Mouse (Mus musculus): ENCODE data around the gene Dnajb1. TPM values are rescaled to one million over a fixed set of nuclear protein-coding genes. Genes with fewer than 3 reads are reported as not detected.
"Not testable (repeated sequence)": the region's sequence is repeated elsewhere in the genome, so short reads cannot be mapped to it uniquely, and the experiment has no call there.

Gene Dnajb1
- 10 to 100 TPM; 36.3 to 53.7 (median 41.0) TPM for polyA plus RNA-seq (2017; shearing (Covaris generic))

DNA sequence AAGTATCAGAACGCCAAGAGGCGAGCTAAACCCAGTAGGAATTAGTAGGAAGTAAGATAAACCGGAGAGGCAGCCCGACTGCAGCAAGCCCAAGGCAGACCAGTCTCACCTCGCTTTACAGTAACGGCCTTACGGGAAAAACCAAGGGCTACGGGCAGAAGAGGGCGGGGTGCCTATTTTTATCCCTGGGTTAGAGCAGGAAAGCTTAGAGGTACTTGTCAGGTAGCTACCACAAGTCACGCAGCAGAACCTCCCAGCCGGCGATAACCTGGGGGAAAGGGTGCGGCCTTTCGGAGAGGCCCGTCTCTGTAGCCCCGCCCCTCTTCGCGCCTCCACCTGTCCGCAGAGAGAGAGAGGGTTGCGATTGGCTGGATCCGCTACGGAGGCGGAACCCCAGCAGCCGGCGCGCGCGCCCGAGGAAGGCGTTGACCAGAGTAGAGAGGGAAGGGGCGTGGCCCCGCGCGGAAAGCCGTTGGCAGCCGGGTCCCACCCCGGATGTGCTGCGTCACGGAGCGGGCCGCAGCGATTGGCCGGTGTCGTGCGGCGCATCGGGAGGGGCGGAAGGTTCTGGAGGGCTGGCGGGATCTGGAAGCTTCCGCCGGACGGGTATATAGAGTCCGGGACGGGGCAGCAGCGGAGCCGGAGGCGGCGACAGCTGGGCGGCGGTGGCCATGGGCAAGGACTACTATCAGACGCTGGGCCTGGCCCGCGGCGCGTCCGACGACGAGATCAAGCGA, at the start of gene Dnajb1, which contains the start of gene Tecr:
Dnajb1 (plus strand) TSS at position 533 of the 737 bp plus-strand sequence.
Tecr (minus strand) TSS at position 311 of the 737 bp plus-strand sequence.
- ATAC-seq, result peak; percentile 82

DNA sequence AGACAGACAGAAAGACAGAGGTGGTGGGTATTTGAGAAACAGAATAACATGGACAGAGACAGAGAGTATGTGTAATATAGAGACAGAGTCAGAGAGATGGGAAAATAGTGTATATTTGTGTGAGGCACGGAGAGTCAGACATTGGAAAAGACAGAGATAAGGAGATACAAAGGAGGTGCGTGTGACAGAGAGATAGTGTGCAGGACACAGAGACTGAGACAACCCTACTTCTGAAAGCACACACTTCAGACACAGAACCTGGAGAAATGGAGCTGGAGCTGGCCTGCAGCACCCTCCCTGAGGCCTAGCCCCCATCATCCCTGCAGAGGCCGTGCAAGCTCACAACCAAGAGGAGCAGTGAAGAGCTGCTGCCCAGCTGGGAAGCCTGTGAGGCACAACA, 45.3 kb upstream of the Dnajb1 start:
- ATAC-seq, result no peak

DNA sequence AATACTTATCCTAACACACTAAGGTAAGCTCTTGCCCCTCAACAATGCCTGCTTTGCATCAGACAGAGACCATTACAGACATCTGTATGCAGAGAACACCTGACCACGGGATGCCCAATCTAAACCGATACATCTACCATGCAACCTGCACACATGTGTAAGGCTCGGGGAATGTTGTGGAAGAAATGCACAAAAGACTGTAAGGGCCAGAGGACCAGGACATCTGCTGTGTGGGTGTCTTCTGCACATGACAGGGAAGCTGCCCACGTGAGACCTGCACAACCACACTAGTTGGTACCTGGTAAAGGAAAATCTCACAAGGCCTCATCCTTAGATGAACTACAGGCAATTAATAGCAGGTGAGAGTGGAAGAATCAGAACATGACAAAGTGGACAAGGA, 44.7 kb upstream of the Dnajb1 start:
- ATAC-seq, result no peak

DNA sequence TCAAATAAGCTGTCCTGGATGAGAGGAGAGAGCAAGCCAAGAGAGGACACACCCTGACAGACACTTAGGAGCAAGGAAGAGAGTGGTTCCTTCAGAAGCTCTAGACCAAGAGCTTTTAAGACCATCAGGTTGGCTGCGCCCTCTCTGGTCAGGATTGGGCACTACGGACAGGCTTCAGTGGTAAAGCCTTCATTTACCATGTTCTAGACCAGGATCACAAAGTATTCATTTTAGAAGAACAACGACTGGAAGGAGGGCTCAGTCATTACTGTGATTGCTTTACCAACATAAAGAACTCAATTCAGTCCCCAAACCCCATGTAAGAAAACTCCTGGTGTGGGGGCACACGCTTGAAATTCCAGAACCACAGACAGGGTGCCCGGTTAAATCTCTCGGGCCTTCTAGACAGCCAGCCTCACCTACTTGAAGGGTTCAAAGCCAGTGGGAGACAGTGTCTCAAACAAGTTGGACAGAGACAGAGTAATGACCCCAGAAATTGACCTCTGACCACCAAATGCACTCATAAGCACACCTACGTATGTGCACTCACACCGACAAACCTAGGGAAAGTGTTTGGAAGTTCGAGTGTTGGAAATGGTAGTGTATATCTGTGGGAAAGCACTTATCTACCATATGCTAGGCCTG, 42.1 kb upstream of the Dnajb1 start:
- ATAC-seq, result no peak

DNA sequence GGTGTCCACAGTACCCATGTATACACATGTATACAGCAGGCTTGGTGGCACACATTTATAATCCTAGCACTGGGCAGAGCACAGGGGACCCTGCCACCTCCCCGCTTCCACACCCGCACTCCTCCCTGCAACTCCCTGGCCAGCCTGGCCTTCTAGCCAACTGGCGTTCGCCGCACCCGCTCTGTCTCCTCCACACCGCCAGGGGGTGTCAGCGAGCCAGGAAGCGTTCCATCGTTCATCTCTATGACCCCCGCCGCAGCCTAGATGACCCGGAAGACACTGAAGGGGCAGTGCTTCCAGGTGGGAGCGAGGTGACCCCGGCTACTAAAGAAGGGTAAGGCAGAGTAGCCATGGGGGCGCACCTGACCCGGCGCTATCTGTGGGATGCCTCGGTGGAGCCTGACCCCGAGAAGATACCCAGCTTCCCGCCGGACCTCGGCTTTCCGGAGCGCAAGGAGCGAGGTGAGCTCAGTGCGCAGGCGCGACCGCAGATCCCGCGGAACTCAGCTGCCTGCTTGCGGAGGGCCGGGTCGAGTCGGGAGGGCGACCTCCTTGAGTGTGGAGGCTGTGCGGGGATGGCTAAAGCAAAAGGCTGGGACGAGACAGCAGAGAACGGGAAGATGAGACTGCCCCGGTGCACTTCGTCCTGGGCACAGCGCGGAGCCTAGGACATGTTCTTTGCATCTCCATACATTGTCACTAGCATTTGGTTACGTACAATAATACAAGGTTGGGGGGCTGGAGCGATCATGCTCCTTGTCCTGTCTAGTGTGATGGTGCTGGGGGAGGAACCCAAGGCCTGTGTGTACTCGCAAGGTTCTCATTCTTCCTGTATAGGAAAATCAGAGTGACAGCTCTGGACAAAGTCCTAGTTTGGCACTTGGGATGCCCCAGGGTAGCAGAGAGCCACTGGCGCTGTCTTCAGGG, 41.3 kb upstream of the Dnajb1 start, which contains the start of gene Ndufb7:
Ndufb7 (plus strand) TSS at position 203 of the 927 bp plus-strand sequence.
- peak; percentile 93 for ATAC-seq

DNA sequence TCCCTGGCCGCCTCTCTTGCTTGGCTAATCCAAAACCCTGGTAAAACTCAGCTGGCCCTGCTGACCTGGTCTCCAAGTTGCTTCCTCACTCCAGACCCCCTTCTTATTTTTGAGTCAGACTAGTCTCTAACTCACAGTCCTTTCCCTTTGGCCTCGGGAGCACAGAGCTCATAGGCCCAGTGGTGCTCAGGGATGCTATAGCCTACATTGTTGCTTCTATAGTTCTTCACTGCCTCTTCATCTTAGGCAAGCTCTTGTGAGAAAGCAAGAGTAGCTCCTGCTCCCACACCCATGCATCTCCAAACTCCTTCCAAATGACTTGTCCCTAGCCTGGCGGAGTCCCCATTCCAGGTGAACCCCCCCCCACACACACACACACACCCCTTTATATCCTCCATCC, 40.3 kb upstream of the Dnajb1 start:
- no peak for ATAC-seq

DNA sequence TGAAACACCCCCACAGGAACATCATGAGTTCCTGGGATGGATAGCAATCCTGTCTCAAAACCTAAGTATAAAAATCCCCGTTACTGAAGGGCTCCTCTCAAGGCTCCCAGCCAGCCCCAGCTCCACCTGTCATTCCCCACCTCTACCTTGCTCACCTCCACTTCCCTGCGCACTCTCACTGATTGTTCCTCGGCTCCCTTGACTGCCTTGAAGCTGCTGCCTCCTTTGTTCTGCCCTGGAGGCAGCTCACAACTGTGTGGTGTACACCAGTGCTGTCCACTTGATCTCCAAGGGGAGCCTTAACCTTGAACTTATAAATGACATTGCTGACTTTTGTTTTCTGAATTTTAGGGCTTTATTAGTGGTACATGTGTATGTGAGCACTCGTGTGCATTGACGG, 39.9 kb upstream of the Dnajb1 start:
- ATAC-seq, result no peak

DNA sequence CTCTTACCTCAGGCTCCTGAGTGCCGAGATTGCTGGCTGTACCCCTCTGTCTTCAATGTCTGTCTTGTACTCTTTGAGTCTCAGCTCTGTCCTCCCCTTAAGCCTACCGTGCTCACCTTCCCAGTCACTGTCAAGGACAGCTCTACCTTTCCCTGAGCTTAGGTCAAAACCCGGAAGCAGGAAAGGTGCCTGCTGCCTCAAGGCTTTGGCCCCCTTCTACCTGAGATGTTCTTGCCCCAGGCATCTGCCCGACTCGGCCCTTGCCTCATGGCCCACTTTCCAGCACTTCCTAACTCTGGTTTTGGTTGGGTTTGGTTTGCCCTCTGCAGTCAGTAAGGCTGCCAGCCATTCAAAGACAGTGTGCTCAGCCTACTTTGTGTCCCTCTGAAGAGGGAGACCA, 39.2 kb upstream of the Dnajb1 start:
- no peak for ATAC-seq

DNA sequence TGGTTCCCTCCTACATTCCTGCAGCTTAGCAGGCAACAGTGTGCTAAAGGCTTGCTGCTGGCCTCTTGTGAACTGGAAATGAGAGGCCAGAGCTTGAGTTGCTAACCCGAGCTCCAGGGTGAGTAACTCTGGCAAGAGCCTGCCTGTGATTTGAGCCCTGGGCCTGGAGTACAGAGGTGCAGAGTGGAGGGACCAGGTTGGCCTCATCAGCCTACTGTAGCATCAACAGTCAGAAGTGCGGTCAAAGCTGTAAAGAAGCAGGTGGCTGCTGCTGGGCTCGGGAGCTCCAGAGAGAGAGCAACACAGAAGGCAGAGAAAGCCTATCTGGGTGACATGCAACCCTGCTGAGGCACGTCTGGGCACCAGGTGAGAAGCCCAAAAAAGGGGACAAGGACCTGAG, 38.8 kb upstream of the Dnajb1 start:
- ATAC-seq, result no peak

DNA sequence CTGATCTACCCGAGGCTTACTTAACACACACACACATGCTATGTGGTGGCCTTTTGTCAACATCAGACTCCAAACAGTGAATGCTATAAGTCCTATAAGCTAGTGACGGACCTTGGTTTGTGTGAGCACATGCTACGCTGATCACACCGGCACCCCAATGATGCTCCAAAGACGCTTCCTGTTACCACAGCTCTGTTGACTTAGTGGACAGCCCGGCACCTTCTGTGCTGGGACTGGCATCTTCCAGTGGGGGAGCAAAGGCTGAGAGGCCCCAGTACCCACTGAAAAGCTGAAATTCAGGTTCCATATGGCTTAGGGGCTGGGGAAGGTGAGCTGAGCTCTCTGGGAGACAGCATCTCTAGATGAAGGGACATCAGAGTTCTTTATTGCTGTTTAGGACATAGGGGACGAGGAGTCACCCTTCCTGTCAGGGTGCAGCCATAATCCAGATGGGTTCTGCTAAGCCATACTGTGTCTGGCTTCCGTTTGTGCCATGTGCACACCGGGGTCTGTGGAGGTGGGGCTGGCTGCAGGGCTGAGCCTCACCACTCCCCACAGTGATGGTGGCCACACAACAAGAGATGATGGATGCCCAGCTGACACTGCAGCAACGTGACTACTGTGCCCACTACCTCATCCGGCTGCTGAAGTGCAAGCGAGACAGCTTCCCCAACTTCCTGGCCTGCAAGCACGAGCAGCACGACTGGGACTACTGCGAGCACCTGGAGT, 37.6 kb upstream of the Dnajb1 start:
- ATAC-seq, result no peak

DNA sequence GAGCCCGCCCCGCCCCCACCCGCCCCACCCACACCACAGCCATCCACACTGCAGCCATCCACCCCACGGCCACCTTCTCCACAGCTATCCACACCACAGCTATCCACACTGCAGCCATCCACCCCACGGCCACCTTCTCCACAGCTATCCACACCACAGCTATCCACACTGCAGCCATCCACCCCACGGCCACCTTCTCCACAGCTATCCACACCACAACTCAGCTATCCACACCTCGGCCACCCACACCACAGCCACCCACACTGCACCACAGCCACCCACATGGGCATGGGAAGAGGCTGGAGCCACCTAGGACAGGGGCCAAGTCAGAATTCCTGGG, 37.0 kb upstream of the Dnajb1 start:
- ATAC-seq, result not testable (repeated sequence)

DNA sequence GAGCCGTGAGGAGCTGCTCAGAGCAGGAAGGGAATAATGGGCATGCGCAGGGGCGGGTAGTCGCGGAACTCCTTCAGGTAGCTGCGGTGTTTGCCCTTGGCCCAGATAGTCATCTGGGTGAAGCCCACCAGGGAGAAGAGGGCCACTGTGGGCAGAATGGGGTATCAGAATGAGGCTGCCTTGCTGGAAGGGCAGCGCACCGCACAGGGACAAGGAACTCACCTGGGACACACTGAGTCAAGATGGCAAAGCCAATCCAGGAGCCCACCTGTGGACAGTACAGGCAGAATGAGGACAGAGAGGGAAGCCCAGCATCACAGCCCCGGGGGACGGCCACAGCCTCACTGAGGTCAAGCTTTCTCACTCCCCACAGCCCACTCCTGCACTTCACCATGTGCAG, 36.2 kb upstream of the Dnajb1 start:
- ATAC-seq, result no peak

DNA sequence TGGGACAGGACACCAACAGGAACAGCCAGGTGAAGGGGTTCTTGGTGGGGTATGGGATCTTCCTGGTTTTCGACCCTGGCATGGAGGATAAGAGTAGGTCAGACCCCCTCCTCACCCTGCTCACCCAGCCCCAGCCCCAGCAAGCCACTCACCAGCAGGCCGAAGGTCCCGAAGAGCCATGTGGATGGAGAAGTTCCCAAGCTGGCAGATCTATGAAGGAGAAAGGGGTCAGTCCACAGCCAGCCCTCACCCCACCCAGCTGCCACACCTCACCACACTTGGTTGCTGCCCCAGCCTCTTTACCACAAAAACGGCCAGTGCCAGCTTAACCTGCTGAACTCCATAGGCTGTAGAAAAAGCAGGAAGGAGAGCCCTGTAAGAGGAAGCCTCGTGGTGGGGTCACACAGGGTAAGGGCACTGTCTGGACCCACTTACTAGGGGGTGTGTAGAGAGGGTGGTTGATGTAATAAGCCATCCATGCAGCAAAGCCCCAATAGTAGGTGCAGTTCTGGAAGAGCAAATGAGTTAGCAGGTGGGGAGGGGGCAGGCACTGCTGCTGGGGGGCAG, 35.7 kb upstream of the Dnajb1 start:
- ATAC-seq, result no peak

DNA sequence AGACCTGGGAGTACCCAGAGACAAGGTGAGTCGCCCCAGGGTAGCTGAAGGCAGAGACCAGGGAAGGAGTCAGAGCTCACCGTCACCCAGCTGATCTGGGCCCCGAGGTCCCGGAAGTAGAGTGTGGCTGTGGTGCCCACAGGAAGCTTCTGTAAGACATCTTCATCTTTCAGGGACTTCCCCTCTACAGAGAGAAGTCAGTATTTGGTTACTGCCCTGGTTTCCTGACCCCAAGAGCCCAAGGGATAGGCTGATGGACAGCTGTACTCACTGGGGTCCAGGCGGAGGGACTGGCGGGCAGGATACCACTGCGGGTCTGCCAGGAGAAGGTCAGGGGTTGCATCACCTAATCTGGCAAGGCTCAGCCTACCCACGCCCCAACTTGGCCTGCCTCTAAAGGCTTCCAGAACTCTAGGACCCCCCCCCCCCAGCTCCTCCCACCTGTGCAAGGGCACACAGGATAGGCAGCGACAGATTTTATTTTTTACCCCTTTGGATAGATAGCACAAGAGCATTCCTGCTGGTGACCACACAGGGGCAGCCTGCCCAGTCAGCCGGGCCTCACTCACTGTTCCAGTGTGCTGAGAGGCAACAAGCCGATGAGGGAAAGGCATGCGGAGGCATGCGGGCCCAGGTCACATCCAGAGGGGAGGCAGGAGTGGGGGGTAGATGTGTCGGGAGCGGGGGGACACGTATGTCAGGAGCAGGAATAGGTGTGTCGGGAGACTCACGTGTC, 34.7 kb upstream of the Dnajb1 start:
- ATAC-seq, result peak; percentile 100

DNA sequence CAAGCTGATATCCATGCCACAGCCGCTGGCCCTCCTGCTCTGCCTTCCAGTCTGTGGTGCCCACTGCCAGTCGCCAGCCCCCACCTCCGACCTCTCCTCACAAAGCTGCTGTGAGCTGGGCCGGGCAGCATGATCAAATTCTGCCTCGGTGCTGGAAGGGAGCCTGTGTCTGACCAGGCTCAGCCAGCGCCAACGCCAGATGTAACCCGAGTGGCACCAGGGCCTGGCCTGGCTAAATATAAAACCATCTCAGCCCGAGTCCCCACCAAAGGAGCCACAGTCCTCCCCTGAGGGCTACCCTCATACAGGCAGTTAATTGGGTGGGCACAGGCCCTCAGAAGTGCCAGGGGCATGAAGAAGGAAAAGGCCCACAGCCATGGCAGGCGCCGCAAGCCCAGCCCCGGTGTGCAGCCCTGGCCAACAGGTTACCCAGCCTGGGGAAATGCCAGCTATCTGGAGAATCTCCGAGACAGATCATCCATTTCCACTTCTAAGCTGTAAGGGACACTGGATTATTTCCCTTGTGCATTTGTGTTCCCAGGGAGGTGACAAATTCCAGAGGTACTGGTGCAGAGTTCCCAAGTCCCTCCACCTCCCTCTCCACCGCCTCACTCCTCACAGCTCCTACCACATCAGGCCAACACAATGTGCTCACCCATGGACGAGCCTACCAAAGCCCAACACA, 33.2 kb upstream of the Dnajb1 start:
- ATAC-seq, result no peak

DNA sequence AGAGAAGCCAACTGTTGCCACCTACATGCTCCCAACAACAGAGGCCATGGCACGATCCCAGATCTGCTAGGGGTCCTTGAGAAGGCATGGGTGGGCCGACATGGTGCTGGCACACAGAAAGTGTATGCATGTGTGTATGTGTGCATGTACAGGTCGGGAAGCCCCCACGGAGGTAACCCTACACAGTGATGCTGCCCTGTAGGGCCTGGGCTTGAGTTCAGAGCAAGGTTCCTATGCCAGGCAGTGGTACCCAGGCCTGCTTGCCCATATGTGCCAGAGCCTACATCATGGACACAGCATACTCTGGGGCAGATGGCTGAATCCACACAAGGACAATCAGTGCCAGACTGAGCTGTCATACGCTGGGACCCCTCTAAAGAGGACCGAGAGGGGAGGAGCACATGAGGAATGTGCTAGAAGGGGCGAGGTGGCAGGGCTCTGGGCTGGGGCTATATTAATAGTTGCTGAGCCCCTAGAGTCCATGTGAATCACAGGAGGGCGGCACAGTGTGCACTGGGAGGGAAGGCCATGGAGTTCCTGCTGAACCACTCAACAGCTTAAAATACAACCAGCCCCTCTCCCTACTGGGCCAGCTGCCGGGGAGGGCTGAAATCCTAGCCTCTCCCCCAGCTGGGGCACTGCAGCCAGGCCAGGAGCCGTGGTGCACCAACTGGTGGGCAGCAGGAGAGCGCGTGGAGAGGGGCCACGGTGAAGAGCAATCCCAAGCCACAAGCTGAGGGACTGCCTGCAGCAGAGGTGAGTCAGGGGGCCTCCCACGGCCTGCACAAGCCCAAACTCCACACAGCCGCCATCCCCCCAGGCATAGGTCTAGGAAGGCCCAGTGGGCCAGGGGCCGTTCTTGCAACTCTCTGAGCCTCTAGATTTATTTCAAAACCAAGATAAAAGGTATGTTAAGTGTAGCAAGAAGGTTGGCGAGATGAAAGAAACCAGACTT, 32.2 kb upstream of the Dnajb1 start:
- ATAC-seq, result no peak

DNA sequence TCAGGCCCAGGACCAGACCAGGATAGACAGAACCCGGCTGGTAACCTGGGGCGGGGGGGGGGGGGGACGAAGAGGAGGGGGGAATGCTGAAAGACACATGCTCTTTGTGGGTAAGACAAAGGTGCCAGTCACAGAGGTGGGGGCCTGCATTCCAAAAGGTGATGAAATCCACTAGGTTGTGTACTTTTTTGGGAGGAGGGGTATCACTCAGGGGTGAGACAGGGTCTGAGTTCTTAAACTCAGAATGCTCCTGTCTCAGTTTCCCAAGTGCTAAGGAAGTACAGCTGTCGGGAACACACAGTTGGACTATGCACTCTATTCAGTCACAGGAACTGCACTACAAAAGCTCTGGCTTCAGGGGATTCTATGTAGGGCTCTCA, 31.5 kb upstream of the Dnajb1 start:
- no peak for ATAC-seq

DNA sequence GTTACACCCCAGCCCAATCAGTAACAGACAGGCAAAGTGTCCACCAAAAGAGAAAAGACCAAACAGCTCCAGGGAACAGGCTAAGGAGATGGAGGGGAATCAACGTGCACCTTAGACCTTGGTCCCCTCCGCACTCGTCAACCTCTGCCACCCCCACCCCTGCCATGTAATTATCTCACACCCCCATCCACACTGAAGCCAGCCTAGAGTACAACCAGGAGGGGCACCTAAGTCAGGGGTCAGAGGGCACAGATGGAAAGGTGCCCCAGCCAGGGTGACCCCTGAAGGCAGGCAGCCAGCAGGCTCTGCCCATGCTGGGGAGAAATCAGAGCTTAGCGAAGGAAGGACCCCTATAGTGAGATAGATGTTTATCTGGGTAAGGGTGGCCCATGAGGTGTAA, 31.1 kb upstream of the Dnajb1 start:
- ATAC-seq, result no peak

DNA sequence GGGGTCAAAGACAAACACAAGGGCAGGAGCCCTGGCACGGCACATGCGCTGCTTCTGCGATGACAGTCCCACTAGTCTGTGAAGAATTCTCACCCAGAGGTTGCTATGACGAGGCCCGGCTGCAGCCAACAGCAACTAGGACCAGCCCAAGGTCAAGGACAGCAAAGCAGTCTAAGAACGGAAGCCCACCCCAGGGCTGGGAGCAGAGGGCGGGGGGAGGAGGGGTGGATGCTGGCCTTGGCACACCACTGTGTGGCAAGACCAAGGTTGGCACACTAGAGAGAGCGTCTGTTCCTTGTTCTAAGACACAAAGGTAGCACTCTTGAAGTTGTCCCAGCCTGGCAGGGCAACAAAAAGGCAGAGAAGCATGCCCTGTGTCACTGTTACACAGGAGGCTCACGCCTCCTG, 30.6 kb upstream of the Dnajb1 start:
- no peak for ATAC-seq
